Mouse (Mus musculus) bone marrow, adult 2 months (tissue): ENCODE measurements around the gene Adora1.

Experiments used
- CTCF ChIP-seq: fragments of 200-500 bp; IDR thresholded peaks from 2 replicates; pipeline ENCODE4 v1.5.1; 2011; ENCODE audit warnings: low read length, control low read depth; ENCODE audit not compliant: control insufficient read depth, insufficient read depth
- POLR2A ChIP-seq: fragments of 200-500 bp; IDR thresholded peaks from 2 replicates; pipeline ENCODE4 v1.6.1; 2011; ENCODE audit warnings: low read depth, mild to moderate bottlenecking, control low read depth, low read length, borderline replicate concordance; ENCODE audit not compliant: control insufficient read depth

DNA sequence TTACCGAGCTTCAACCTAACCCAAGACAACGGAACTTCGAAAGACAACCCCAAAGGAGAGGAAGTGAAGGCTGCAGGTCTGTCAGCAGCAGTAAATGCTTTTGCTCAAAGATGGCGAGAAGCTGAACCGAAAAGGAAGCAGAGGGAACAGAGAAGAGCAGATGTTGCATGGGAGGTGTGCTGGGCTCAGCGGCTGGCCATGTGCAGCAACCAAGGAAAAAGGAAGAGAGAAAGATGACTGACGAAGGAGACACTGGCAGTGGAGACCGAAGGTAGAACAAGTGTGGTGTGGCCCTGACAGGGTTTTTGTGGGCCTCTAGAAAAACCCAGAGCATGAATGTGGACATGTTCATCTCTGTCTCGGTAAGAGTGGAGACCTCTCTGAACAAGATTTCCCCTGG is 5.5 kb upstream of the Adora1 start:
- TF ChIP-seq CTCF, result no peak
- TF ChIP-seq POLR2A, result no peak
